Mouse (Mus musculus): Measurements from ENCODE around the gene Stard3.

DNA sequence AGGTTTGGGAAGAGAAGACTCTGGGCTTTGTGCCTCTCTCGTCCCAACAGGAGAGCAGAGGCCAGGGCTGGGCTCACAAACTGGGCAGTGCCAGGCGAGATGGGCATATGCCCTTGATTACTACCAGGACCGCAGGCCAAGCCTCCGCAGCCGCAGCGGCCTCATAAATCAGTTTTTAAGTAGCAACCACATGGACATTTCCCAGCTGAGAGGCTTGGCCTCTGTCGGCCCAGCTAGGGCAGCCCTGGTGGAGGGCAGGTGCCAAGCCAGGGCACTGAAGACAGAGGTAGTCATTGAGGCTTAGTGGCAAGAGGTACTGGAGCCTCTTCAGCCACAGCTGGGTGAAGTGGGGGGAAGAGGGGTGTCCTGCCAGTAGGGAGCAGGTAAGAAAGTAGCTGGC is 40.7 kb upstream of the Stard3 start:
- TF ChIP-seq HCFC1 (IDR thresholded peaks at IDR 0.05; ENCODE audit: low read depth, low read length): no peak
- no peak for TF ChIP-seq POLR2A (IDR thresholded peaks at IDR 0.05; ENCODE audit: control insufficient read depth in 1 of 2, insufficient read depth in 1 of 2, low read depth in 1 of 2, low read length in 2 of 2, poor library complexity in 1 of 2)
- TF ChIP-seq POLR2AphosphoS2 (IDR thresholded peaks at IDR 0.05; ENCODE audit: low read length): no peak
- no peak for TF ChIP-seq NRF1 (IDR thresholded peaks at IDR 0.05; ENCODE audit: insufficient read depth, low read depth, low read length, poor library complexity, severe bottlenecking)
- no peak for TF ChIP-seq TBP (IDR thresholded peaks at IDR 0.05; ENCODE audit: low read depth, low read length)
